In genomic region chr11:114675826-114676401, GRCm38 (mm10) we compare ENCODE assay signal across 8 mouse cellular contexts. TPM values are rescaled to one million over a fixed set of nuclear protein-coding genes. Genes with fewer than 3 reads are reported as not detected.
DNase-seq lines count a peak whose midpoint lies in the region; ATAC-seq and TF ChIP-seq lines count a peak whose summit lies in the region.

No protein-coding gene starts in this region.

- H3K36me3 ChIP-seq in E14TG2a.4 (ENCODE audit: insufficient read depth, low read length) = peaks cover 42% of the 10 kb centered on the region
- peaks cover 32% of the 10 kb centered on the region for H3K36me3 ChIP-seq in heart, embryonic 13.5 days

- H3K27me3 ChIP-seq in E14TG2a.4 (ENCODE audit: insufficient read depth, low read length) = peaks cover 17% of the 10 kb centered on the region
- H3K27me3 ChIP-seq in heart, embryonic 13.5 days (replicated peaks) = peaks cover 16% of the 10 kb centered on the region

- WGBS in heart, embryonic 13.5 days = 1% methylated on average over 27 of the region's 27 CpGs

- peak overlapping the region; percentile 87 for H3K4me3 ChIP-seq in E14TG2a.4 (replicated peaks; ENCODE audit: low read length)
- H3K4me3 ChIP-seq in heart, embryonic 13.5 days = peak overlapping the region; percentile 69

- peaks cover 83% of the 10 kb centered on the region for H3K4me1 ChIP-seq in E14TG2a.4 (replicated peaks; ENCODE audit: low read depth, low read length)
- H3K4me1 ChIP-seq in heart, embryonic 13.5 days = peaks cover 44% of the 10 kb centered on the region

- peak overlapping the region; percentile 98 for H3K4me2 ChIP-seq in heart, embryonic 13.5 days

- DNase-seq in frontal cortex, postnatal 25 days (ENCODE audit: low spot score in 2 of 2) = no peak
- peak; percentile 71 for DNase-seq in cerebellum, postnatal 14 days
- DNase-seq in kidney, postnatal 36 days = peak; percentile 38 to 69
- DNase-seq in lung, postnatal 4 days = peak; percentile 51 to 55
- DNase-seq in thymus, postnatal 4 days = peak; percentile 46

- H3K9me3 ChIP-seq in E14TG2a.4 (ENCODE audit: low read length) = no peaks in the 10 kb centered on the region
- H3K9me3 ChIP-seq in heart, embryonic 13.5 days = no peaks in the 10 kb centered on the region

- H3K9ac ChIP-seq in heart, embryonic 13.5 days = peak overlapping the region; percentile 86

- peak; percentile 24; the same call in 1 of the 2 replicates for ATAC-seq in frontal cortex, adult (ENCODE audit: low TSS enrichment)
- ATAC-seq in heart, embryonic 13.5 days (ENCODE audit: extremely low read depth, insufficient number of reproducible peaks, low FRiP score, low TSS enrichment) = no peak

- no peak for TF ChIP-seq CTCF in E14TG2a.4 (conservative IDR thresholded peaks at IDR 0.05; ENCODE audit: low read length)

- 0 out of 2 replicates have a peak overlapping the region, but pooled peaks have one; percentile 20 for H3K27ac ChIP-seq in heart, embryonic 13.5 days (replicated peaks)

RNA-seq across cellular contexts. Expression of gene Ttyh2, which starts 0.7 kb away (rescaled TPM):
- polyA plus RNA-seq in heart, embryonic 13.5 days (2015; fragmentation: Nextera tagmentation; extraction: Ambion mirVana) = 7.5 and 7.7 TPM in 2 replicates

RNA-seq across cellular contexts. Expression of gene Rpl38, which starts 7.6 kb away (rescaled TPM):
- polyA plus RNA-seq in heart, embryonic 13.5 days (2015; fragmentation: Nextera tagmentation; extraction: Ambion mirVana) = 754 and 817 TPM in 2 replicates

RNA-seq across cellular contexts. Expression of gene Dnaic2, which starts 51.3 kb away (rescaled TPM):
- polyA plus RNA-seq in heart, embryonic 13.5 days (2015; fragmentation: Nextera tagmentation; extraction: Ambion mirVana) = 0.13 and 0.36 TPM in 2 replicates

Comparison
In these comparisons a context has a peak if more than half of its experiments do, and no peak if none do; other contexts are left out.
1. DNase-seq: peak in cerebellum, postnatal 14 days (2 of 2), kidney, postnatal 36 days (2 of 2), lung, postnatal 4 days (2 of 2) and thymus, postnatal 4 days (single experiment); none in frontal cortex, postnatal 25 days (0 of 2).